Mouse (Mus musculus) lung, postnatal 0 days (tissue): Measurements from ENCODE around the gene Siglec1. TPM values are rescaled to one million over a fixed set of nuclear protein-coding genes. Genes with fewer than 3 reads are reported as not detected.
"Not testable (repeated sequence)": the region's sequence is repeated elsewhere in the genome, so short reads cannot be mapped to it uniquely, and the experiment has no call there.

Experiments
- ATAC-seq: fragments of 200-750 bp; cut with Nextera tagmentation; 2 replicates; pipeline ENCODE4 v1.8.0; 2017; ENCODE audit warnings: moderate library complexity
- DNase-seq: peaks from one replicate; pipeline ENCODE4 v3.0.0-alpha.2; 2016; ENCODE audit warnings: low spot score
- H3K27ac ChIP-seq: fragments of 300-500 bp; sonication (generic); 2 replicates; pipeline ENCODE4 v1.5.1; 2014; ENCODE audit warnings: antibody characterized with exemption, mild to moderate bottlenecking, low read length, mixed read lengths
- H3K27me3 ChIP-seq: fragments of 300-500 bp; sonication (generic); replicated peaks from 2 replicates; pipeline ENCODE4 v1.6.1; 2014; ENCODE audit warnings: low read length, mixed read lengths; ENCODE audit not compliant: insufficient read depth
- H3K36me3 ChIP-seq: fragments of 300-500 bp; sonication (generic); 2 replicates; pipeline ENCODE4 v1.6.1; 2014; ENCODE audit warnings: low read length, mixed read lengths; ENCODE audit not compliant: insufficient read depth
- H3K4me1 ChIP-seq: fragments of 300-500 bp; sonication (generic); 2 replicates; pipeline ENCODE4 v1.6.1; 2014; ENCODE audit warnings: antibody characterized with exemption, low read depth, low read length, mixed read lengths; ENCODE audit not compliant: insufficient read depth
- H3K4me2 ChIP-seq: fragments of 300-500 bp; sonication (generic); replicated peaks from 2 replicates; pipeline ENCODE4 v1.6.1; 2014; ENCODE audit warnings: low read depth, mild to moderate bottlenecking, low read length, moderate library complexity, mixed read lengths
- H3K4me3 ChIP-seq: fragments of 300-500 bp; sonication (generic); 2 replicates; pipeline ENCODE4 v1.5.1; 2014; ENCODE audit warnings: low read depth, low read length
- H3K9ac ChIP-seq: fragments of 300-500 bp; sonication (generic); replicated peaks from 2 replicates; pipeline ENCODE4 v1.6.1; 2014; ENCODE audit warnings: low read depth, mild to moderate bottlenecking
- H3K9me3 ChIP-seq: fragments of 300-500 bp; sonication (generic); 2 replicates; pipeline ENCODE4 v1.6.1; 2016; ENCODE audit warnings: low read length, mixed read lengths
- CTCF ChIP-seq: IDR thresholded peaks from 2 replicates; pipeline ENCODE4 v1.5.1; 2016; ENCODE audit warnings: antibody characterized with exemption, mild to moderate bottlenecking
- EP300 ChIP-seq: IDR thresholded peaks from 2 replicates; pipeline ENCODE4 v1.6.1; 2016; ENCODE audit warnings: antibody characterized with exemption, mild to moderate bottlenecking, control low read depth
- WGBS: fragments of 180-500 bp; shearing (Covaris S2); extraction: QIAGEN DNeasy Blood & Tissue Kit; methylation state at CpG from one replicate; pipeline ENCODE4 v1.1.7; 2014; 5-methylcytosine and 5-hydroxymethylcytosine counted together
- polyA plus RNA-seq: library from polyadenylated mRNA; unstranded; fragments of >200 nt; fragmentation: Nextera tagmentation; extraction: Ambion mirVana; gene quantifications from 2 replicates; pipeline ENCODE4 v1.2.1, GENCODE M21; 2015

Siglec1 gene
- polyA plus RNA-seq, 1 experiment from 2014 or later, result 1.1 TPM

DNA sequence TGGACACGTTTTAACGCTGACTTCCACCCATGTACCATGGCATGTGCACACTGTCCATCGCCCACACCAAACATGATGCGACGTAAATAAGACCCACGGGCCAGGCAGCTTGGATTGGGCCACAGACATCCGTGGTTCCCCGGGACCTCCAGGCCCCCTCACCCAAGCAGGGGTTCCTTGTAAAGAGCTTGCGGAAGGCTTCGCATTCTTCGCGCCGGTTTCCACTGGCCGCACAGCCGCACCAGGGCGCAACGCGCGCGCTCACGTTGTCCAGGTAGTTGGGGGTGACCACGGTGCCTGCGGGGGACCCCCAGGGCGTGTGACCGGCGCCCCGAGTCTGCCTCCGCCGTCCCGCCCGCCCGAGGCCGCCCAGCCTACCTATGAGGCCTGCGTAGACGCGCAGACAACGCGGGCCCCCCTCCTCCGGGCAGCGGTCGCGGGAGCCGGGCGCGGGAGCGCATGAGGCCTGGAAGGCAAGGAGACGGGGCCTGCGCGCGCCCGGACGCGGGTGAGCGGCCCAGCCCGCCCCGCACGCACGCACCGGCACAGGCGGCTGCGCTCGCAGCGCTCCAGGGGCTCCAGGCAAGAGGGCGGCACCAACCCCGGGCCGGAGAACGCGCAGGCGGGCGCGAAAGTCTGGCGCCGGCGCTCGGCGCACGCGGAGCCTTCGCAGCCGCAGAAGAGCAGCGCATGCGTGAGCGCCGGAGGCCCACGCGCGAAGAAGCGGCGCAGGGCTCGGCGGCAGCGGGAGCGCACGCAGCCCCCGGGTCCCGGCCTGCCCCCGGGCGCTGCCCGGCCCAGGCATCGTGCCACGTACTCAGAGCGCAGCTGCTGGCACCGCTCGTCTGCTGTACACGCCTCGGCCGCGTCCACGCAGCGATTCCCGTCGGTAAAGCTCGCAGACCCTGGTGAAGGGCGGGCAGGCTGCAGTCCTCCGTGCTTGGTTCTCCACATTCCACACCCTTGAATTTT, 45.4 kb downstream of the Siglec1 start:
- ATAC-seq, result peak; percentile 20; the same call in 1 of the 2 replicates
- Histone ChIP-seq H3K36me3 (no peaks in the 10 kb centered on the region), H3K9ac (0 out of 2 replicates have a peak overlapping the region, but pooled peaks have one; percentile 12), H3K4me2 (peak overlapping the region; percentile 81), H3K27ac (no peak overlapping the region), H3K27me3 (peaks cover 30% of the 10 kb centered on the region), H3K9me3 (no peaks in the 10 kb centered on the region), H3K4me3 (peak overlapping the region; percentile 43), H3K4me1 (peaks cover 14% of the 10 kb centered on the region; the same call in 1 of the 2 replicates)
- whole genome bisulfite sequencing, result 4% methylated on average over 83 of the region's 115 CpGs
- no peak for DNase-seq
- TF ChIP-seq EP300, result no peak
- TF ChIP-seq CTCF, result no peak

DNA sequence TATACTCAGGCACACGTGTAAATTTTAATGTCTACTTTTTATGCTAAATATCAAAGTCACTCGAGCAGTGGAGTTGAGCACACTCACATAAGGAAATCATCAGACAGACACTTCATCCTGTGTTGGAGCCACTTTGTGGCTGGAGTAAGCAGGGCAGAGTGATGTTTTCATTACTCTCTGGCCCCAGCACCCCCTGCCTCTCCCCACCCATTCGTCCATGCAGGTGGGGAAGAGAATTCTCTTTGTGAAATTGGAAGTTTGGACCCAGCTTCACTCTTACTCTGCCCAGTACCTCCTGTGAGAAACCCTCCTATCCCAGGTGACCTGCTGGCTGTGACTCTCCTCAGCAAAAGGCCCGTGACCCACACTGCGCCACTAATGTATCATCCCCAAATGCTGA, 47.9 kb downstream of the Siglec1 start:
- H3K4me1 ChIP-seq, result peaks cover 2% of the 10 kb centered on the region; the same call in 1 of the 2 replicates
- DNase-seq, result no peak
- no peaks in the 10 kb centered on the region for H3K9me3 ChIP-seq
- no peak overlapping the region for H3K4me2 ChIP-seq
- no peak overlapping the region for H3K4me3 ChIP-seq
- H3K9ac ChIP-seq, result no peak overlapping the region
- H3K36me3 ChIP-seq, result no peaks in the 10 kb centered on the region
- 78% methylated on average over 5 of the region's 5 CpGs for WGBS
- peaks cover 30% of the 10 kb centered on the region for H3K27me3 ChIP-seq
- no peak for ATAC-seq
- no peak for TF ChIP-seq CTCF
- no peak for TF ChIP-seq EP300
- H3K27ac ChIP-seq, result no peak overlapping the region

DNA sequence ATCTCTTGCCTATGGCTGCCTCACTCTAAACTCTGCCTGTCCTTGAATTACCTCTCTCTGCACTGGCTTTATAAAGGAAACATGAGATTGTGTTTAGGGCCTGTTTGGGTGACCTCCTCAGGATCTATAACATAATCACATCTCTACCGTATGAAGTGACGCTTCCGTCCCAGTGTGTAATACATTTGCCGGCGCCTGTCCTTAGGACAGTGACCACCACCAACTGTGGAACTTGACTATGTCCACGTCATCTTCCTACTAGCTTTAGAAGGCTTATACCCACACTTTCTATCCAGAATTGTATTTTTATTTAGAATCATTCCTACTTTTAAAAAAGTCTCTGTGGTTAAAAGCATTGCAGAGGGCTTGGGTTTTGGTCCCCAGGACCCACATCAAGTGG, 48.4 kb downstream of the Siglec1 start:
- TF ChIP-seq CTCF (no peak), EP300 (no peak)
- WGBS, result 82% methylated on average over 6 of the region's 6 CpGs
- H3K9me3 ChIP-seq, result no peaks in the 10 kb centered on the region
- peaks cover 30% of the 10 kb centered on the region for H3K27me3 ChIP-seq
- peaks cover 2% of the 10 kb centered on the region; the same call in 1 of the 2 replicates for H3K4me1 ChIP-seq
- H3K4me2 ChIP-seq, result no peak overlapping the region
- no peak for ATAC-seq
- H3K9ac ChIP-seq, result no peak overlapping the region
- H3K27ac ChIP-seq, result no peak overlapping the region
- DNase-seq, result no peak
- H3K36me3 ChIP-seq, result no peaks in the 10 kb centered on the region
- H3K4me3 ChIP-seq, result no peak overlapping the region

DNA sequence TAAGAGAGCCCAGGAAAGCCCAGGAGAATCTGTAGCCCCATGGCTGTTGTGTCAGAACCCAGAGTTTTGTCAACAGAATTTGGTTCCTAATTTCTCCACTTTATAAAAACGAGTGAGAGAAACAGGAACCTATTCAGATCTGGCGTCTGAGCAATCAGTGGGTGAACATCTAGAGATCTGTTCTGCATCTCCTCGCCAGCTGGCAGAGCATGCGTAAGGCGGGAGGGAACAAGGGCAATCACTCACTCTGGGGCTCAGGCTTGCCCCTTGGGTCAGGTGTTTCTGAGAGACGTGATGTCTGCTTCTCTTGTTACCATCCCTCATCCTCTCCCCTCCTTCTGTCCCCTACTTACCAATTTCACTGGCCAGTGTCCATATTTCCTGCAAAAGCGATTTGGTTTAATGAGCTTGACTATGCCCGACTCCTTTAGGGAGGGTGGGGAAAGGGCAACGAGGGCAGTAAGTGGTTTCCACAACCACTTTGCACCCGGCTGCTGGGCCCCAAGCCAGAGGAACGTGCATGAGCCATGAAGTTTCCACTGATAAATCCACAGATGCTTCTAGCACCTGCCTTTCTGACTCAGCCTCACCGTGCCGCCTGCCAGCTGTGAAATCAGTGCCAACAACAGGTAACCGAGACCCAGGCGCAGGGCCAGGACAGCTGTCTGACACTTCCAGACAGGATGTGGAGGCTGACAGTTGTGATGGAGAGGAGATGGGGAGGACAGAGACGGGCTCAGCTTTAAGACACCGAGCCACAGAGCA, 49.2 kb downstream of the Siglec1 start:
- 32% methylated on average over 17 of the region's 17 CpGs for WGBS
- H3K9me3 ChIP-seq, result no peaks in the 10 kb centered on the region
- peak; percentile 57 for ATAC-seq
- peak; percentile 59 for DNase-seq
- no peaks in the 10 kb centered on the region for H3K36me3 ChIP-seq
- H3K4me3 ChIP-seq, result no peak overlapping the region
- peaks cover 28% of the 10 kb centered on the region for H3K27me3 ChIP-seq
- H3K27ac ChIP-seq, result no peak overlapping the region
- peaks cover 2% of the 10 kb centered on the region; the same call in 1 of the 2 replicates for H3K4me1 ChIP-seq
- H3K9ac ChIP-seq, result no peak overlapping the region
- TF ChIP-seq EP300 (no peak), CTCF (no peak)
- H3K4me2 ChIP-seq, result no peak overlapping the region

DNA sequence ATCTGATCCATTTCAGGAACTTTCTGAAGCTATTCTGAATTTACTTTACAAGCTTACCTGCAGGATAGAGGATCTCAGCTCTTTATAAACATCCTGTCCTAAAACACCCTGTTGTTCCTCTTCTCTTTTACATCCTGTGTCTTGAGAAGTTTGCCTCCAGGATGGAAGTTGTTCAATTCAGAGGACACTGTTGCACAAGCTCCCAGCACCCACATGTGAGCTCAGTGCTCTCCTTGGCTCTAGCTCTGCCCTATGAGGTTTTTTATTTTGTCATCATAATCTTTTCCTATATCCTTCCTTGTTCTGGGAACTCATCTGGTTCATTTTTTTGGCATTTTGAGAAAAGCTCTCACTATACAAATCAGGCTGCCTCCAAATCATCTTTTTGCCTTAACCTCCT, 49.8 kb downstream of the Siglec1 start:
- H3K9me3 ChIP-seq, result no peaks in the 10 kb centered on the region
- TF ChIP-seq CTCF (no peak), EP300 (no peak)
- H3K9ac ChIP-seq, result no peak overlapping the region
- H3K4me1 ChIP-seq, result peaks cover 2% of the 10 kb centered on the region; the same call in 1 of the 2 replicates
- no peak overlapping the region for H3K27ac ChIP-seq
- H3K36me3 ChIP-seq, result no peaks in the 10 kb centered on the region
- ATAC-seq (no peak), DNase-seq (no peak)
- H3K4me2 ChIP-seq, result no peak overlapping the region
- H3K4me3 ChIP-seq, result no peak overlapping the region
- peaks cover 21% of the 10 kb centered on the region for H3K27me3 ChIP-seq

DNA sequence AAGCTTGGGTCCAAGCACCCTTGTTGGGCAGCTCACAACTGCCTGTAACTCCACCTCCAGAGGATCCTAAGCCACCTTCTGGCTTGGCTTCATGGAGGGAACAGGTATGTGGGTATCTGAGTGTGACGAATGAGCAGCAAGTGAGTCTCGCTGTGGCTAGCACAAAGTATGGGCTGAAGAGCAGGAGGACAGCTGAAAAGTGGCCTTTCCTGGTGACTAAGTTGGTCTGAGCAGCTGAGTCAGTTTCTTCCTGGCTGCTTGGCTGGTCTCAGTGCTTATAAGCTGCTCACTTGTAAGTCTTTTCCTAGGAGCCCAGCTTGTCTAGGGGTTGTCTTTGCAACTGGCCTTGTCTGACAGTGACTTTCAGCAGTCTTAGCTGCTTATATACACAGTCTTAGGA, 50.2 kb downstream of the Siglec1 start:
- H3K27ac ChIP-seq, result no peak overlapping the region
- no peaks in the 10 kb centered on the region for H3K9me3 ChIP-seq
- ATAC-seq, result no peak
- H3K4me2 ChIP-seq, result no peak overlapping the region
- no peak for DNase-seq
- 92% methylated on average over 2 of the region's 2 CpGs for WGBS
- H3K9ac ChIP-seq, result no peak overlapping the region
- H3K4me1 ChIP-seq, result no peaks in the 10 kb centered on the region; the same call in 1 of the 2 replicates
- peaks cover 17% of the 10 kb centered on the region for H3K27me3 ChIP-seq
- no peak overlapping the region for H3K4me3 ChIP-seq
- TF ChIP-seq EP300 (no peak), CTCF (no peak)
- no peaks in the 10 kb centered on the region for H3K36me3 ChIP-seq

DNA sequence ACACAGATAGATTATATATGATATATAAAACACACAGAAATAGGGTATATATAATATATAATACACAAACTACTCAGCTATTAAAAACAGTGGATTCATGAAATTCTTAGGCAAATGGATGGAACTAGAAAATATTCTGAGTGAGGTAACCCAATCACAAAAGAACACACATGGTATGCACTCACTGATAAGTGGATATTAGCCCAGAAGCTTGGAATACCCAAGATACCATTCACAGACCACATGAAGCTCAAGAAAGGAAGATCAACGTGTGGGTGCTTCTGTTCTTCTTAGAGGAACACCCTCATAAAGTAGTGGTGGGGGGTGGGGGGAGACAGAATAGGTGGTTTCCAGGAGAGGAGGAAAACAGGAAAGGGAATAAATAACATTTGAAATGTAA, 55.2 kb downstream of the Siglec1 start:
- not testable (repeated sequence) for DNase-seq, H3K9me3 ChIP-seq, H3K4me2 ChIP-seq, H3K9ac ChIP-seq, H3K36me3 ChIP-seq, H3K27ac ChIP-seq, H3K4me1 ChIP-seq, H3K27me3 ChIP-seq, ATAC-seq, H3K4me3 ChIP-seq
- 28% methylated on average over 1 of the region's 1 CpGs for WGBS
